Mouse (Mus musculus): Measurements from ENCODE around the gene Arpc5. TPM values are rescaled to one million over a fixed set of nuclear protein-coding genes. Genes with fewer than 3 reads are reported as not detected.

The Arpc5 gene
- 127 TPM for polyA plus RNA-seq (2021)

DNA sequence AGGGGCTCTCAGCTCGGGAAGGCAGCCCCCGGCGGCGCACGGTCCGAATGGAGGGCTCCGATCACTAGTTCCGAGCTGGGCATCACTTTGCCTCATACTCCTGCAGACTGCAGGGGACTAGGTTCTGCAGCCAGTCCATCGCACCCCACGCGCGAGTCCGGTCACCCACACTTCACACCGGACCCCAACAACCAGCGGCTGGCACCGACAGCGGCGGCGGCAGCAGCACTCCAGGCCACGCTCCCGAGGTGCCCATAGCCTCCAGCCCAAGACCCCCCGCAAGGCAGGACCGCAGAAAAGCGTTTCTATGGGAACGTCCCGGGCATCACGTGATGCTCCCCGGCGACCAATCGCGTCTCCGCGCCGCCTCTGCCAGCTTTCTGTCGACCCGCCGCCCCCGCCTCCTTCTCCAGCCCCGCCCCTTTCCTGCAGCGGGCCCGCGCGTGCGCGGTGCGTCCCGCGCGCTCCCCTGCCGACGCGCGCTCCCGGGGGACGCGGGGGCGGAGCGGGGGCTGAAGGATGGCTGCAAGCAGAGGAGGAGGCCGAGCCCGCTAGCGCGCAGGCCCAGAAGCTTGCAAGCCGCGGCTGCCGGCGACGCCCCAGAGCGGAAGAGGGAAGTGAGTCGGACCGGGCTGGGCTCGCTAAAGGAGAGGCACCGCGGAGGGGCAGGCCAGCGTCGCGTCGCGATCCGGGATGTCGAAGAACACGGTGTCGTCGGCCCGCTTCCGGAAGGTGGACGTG, at the start of gene Arpc5, which contains the start of gene Rgl1:
Gene Arpc5 (plus strand): TSS at position 511 of the 741 bp plus-strand sequence.
Gene Rgl1 (minus strand): TSS at position 320 of the 741 bp plus-strand sequence.
- DNase-seq (ENCODE audit: low read depth, low spot score) = peak; percentile 79
- TF ChIP-seq CTCF (IDR thresholded peaks at IDR 0.05) = no peak
- ATAC-seq = peak; percentile 97
- in situ Hi-C loops (cut with MboI; ENCODE audit: low pct_unique_long_range_greater_than_20kb) = no loop called here
- ChIA-PET POLR2A (interaction anchor here (0.5 to 0.6 kb wide), 2 partner anchors 333 to 568 kb away, joined by 3 to 8 read pairs; no protein-coding TSS in a partner anchor), CTCF (interaction anchor here (3.7 kb wide), 1 partner anchor 245 kb away, joined by 14 read pairs; no protein-coding TSS in a partner anchor)
- H3K27me3 ChIP-seq = no peaks in the 10 kb centered on the region

DNA sequence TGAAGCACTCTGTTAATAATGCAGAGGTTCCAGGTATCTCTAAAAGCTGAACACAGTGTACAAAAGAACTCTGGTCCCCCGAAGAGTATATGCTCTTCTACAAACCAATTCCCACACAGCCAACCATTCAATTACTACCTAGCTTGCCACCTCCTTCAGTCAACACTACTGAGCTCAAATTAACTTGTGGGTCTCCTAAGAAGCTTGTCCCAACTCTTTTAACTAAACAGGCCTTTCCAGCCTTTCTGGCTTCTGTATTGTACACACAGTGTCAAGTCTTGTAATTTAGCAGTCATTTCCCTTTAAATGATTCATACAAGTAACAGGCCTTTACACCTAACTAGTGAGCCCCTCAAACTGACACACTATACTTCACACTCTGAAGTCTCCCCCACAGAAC, 49.0 kb upstream of the Arpc5 start:
- CTCF ChIA-PET = interaction anchor here (1.3 to 1.8 kb wide), 2 partner anchors 11 to 35 kb away, joined by 4 to 6 read pairs; no protein-coding TSS in a partner anchor
- DNase-seq (ENCODE audit: low read depth, low spot score) (no peak), ATAC-seq (no peak)
- H3K27me3 ChIP-seq = no peaks in the 10 kb centered on the region
- TF ChIP-seq CTCF (IDR thresholded peaks at IDR 0.05) = no peak
- in situ Hi-C loops (cut with MboI; ENCODE audit: low pct_unique_long_range_greater_than_20kb) = no loop called here
- POLR2A ChIA-PET = no interaction called here

- in situ Hi-C loops (cut with MboI; ENCODE audit: low pct_unique_long_range_greater_than_20kb) = no loop called here
- CTCF ChIA-PET = interaction anchor here (1.3 to 1.8 kb wide), 2 partner anchors 10 to 36 kb away, joined by 4 to 6 read pairs; no protein-coding TSS in a partner anchor
- no peaks in the 10 kb centered on the region for H3K27me3 ChIP-seq
- POLR2A ChIA-PET = interaction anchor here (1.1 kb wide), 1 partner anchor 177 kb away, joined by 3 read pairs; no protein-coding TSS in a partner anchor
- no peak for TF ChIP-seq CTCF (IDR thresholded peaks at IDR 0.05)
- no peak for ATAC-seq
- no peak for DNase-seq (ENCODE audit: low read depth, low spot score)
Measured at GRCm38 (mm10) chr1:152718200-152718599, 48.1 kb upstream of the Arpc5 start.

- CTCF ChIA-PET = interaction anchor here (1.6 kb wide), 1 partner anchor 196 kb away, joined by 5 read pairs; no protein-coding TSS in a partner anchor
- ATAC-seq = no peak
- DNase-seq (ENCODE audit: low read depth, low spot score) = no peak
- POLR2A ChIA-PET = no interaction called here
- TF ChIP-seq CTCF (IDR thresholded peaks at IDR 0.05) = no peak
- in situ Hi-C loops (cut with MboI; ENCODE audit: low pct_unique_long_range_greater_than_20kb) = no loop called here
- no peaks in the 10 kb centered on the region for H3K27me3 ChIP-seq
Measured at GRCm38 (mm10) chr1:152720969-152721368, 45.4 kb upstream of the Arpc5 start.

- CTCF ChIA-PET = interaction anchor here (1.6 kb wide), 1 partner anchor 196 kb away, joined by 5 read pairs; no protein-coding TSS in a partner anchor
- ATAC-seq = no peak
Measured at GRCm38 (mm10) chr1:152721535-152722198, 44.7 kb upstream of the Arpc5 start.

GRCm38 (mm10) chr1:152724286-152724685, 42.1 kb upstream of the Arpc5 start:
- POLR2A ChIA-PET = no interaction called here
- CTCF ChIA-PET = no interaction called here
- no peak for DNase-seq (ENCODE audit: low read depth, low spot score)
- no peak for ATAC-seq
- in situ Hi-C loops (cut with MboI; ENCODE audit: low pct_unique_long_range_greater_than_20kb) = no loop called here
- no peaks in the 10 kb centered on the region for H3K27me3 ChIP-seq
- TF ChIP-seq CTCF (IDR thresholded peaks at IDR 0.05) = no peak

More at GRCm38 (mm10) chr1:152721535-152722198, 44.7 kb upstream of the Arpc5 start:
- no peak for DNase-seq (ENCODE audit: low read depth, low spot score)
- TF ChIP-seq CTCF (IDR thresholded peaks at IDR 0.05) = no peak
- no peaks in the 10 kb centered on the region for H3K27me3 ChIP-seq
- POLR2A ChIA-PET = no interaction called here
- in situ Hi-C loops (cut with MboI; ENCODE audit: low pct_unique_long_range_greater_than_20kb) = no loop called here

DNA sequence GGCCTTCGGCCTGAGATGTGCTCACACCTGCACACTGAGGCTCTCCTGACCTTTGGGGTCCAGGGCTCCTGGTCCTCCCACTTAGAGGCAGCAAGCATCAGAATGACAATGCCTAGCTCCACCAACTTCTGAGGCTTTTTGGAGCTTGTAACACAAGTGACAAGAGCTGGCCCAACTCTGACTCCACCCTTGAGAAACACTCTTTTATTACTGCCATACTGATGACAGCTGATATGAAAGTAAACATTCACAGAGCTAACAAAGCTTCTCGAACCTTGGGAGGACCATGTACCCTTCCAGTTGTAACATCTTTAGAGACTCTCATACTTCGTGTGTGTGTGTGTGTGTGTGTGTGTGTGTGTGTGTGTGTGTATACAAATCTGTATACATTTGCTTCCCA, 40.2 kb upstream of the Arpc5 start:
- no peak for TF ChIP-seq CTCF (IDR thresholded peaks at IDR 0.05)
- DNase-seq (ENCODE audit: low read depth, low spot score) (no peak), ATAC-seq (no peak)
- no peaks in the 10 kb centered on the region for H3K27me3 ChIP-seq
- in situ Hi-C loops (cut with MboI; ENCODE audit: low pct_unique_long_range_greater_than_20kb) = loop anchor here (25.0 kb wide), 1 partner anchor 939 kb away; no protein-coding TSS in a partner anchor
- ChIA-PET CTCF (interaction anchor here (1.2 to 1.9 kb wide), 2 partner anchors 11 to 17 kb away, joined by 4 to 6 read pairs; no protein-coding TSS in a partner anchor), POLR2A (no interaction called here)

DNA sequence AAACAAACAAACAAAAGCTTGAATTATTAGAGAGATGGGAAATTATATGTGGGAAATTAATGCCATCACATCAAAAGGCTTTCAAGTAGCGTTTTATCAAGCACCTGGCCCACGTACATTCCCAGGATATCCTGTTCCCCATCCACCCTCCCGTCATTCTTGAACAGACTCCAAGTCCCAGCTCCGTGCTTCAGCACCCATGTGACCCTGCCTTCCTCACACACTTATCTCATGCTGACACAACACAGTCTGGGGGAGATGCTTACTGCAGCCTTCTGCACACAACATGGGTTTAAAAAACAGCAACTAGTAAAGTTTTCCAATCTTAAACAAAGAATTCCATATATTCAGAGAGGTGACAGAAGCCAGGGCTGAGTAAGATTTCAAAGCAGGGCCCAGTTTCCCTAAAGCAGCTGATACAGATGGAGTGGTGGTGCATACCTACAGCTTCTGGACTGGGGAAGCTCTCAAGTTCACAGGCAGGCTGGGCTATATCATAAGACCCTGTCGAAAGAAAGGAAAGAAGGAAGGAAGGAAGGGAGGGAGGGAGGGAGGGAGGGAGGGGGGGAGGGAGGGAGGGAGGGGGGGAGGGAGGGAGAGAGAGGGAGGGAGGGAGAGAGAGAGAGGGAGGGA, 38.6 kb upstream of the Arpc5 start:
- no peak for DNase-seq (ENCODE audit: low read depth, low spot score)
- CTCF ChIA-PET = interaction anchor here (1.6 to 1.9 kb wide), 2 partner anchors 10 to 18 kb away, joined by 4 to 6 read pairs; no protein-coding TSS in a partner anchor
- no peak for ATAC-seq

DNA sequence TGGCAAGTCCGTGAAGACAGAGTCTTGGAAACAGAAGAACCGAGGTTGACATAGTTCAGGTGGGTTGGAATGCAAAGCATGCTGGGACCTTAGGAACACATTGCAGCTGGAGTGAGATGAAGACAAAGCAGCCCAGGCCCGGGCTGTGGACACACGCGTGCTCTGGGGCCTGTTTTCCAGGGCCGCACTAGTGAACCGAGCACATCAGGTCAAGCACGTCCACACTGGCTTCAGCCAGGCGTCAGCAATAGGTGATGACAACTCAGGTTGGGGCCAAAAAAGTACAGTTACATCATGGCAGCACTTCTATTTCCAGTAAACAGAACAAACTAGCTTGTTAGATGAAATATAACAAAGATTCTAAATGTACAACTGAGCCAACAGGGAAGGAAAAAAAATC, 27.5 kb upstream of the Arpc5 start:
- ChIA-PET POLR2A (no interaction called here), CTCF (no interaction called here)
- no peaks in the 10 kb centered on the region for H3K27me3 ChIP-seq
- in situ Hi-C loops (cut with MboI; ENCODE audit: low pct_unique_long_range_greater_than_20kb) = loop anchor here (25.0 kb wide), 1 partner anchor 951 kb away; no protein-coding TSS in a partner anchor
- TF ChIP-seq CTCF (IDR thresholded peaks at IDR 0.05) = no peak
- no peak for ATAC-seq
- no peak for DNase-seq (ENCODE audit: low read depth, low spot score)

More for the DNA sequence above, 38.6 kb upstream of the Arpc5 start:
- POLR2A ChIA-PET = no interaction called here
- H3K27me3 ChIP-seq = no peaks in the 10 kb centered on the region
- no peak for TF ChIP-seq CTCF (IDR thresholded peaks at IDR 0.05)
- in situ Hi-C loops (cut with MboI; ENCODE audit: low pct_unique_long_range_greater_than_20kb) = loop anchor here (25.0 kb wide), 1 partner anchor 940 kb away; no protein-coding TSS in a partner anchor

GRCm38 (mm10) chr1:152739374-152739773, 27.0 kb upstream of the Arpc5 start:
- in situ Hi-C loops (cut with MboI; ENCODE audit: low pct_unique_long_range_greater_than_20kb) = loop anchor here (25.0 kb wide), 1 partner anchor 952 kb away; no protein-coding TSS in a partner anchor
- ChIA-PET POLR2A (no interaction called here), CTCF (no interaction called here)
- TF ChIP-seq CTCF (IDR thresholded peaks at IDR 0.05) = no peak
- ATAC-seq (no peak), DNase-seq (ENCODE audit: low read depth, low spot score) (no peak)
- no peaks in the 10 kb centered on the region for H3K27me3 ChIP-seq
